Mouse (Mus musculus) kidney, adult 10 weeks (tissue): Measurements from ENCODE around the gene Gm3173. TPM values are rescaled to one million over a fixed set of nuclear protein-coding genes. Genes with fewer than 3 reads are reported as not detected.

Experiments
- polyA plus RNA-seq: library from polyadenylated mRNA; stranded (reverse); fragments of 350-450 nt; fragmentation: Illumina TruSeq; extraction: RNeasy Lipid Tissue Mini Kit (QIAGEN cat#74804); gene quantifications from one replicate; pipeline ENCODE4 v1.2.3, GENCODE M21; 2014; ENCODE audit warnings: low read depth, low replicate concordance

The Gm3173 gene
- polyA plus RNA-seq, result not detected

GRCm38 (mm10) chr14:4430692-4431091 is at the start of gene Gm3173:
TSS of gene Gm3173 (plus strand) at chr14:4430992.

GRCm38 (mm10) chr14:4397226-4397625 is 33.6 kb upstream of the Gm3173 start, which contains the start of gene Gm3159:
TSS of gene Gm3159 (plus strand) at chr14:4397526.

GRCm38 (mm10) chr14:4414965-4415835 is 15.6 kb upstream of the Gm3173 start, which contains the start of gene Gm3164:
TSS of gene Gm3164 (plus strand) at chr14:4415448.

GRCm38 (mm10) chr14:4481445-4481844 is 50.7 kb downstream of the Gm3173 start, which contains the start of gene Gm3182:
TSS of gene Gm3182 (plus strand) at chr14:4481745.

GRCm38 (mm10) chr14:4555105-4555504 is 124.3 kb downstream of the Gm3173 start, which contains the start of gene Gm3047:
TSS of gene Gm3047 (plus strand) at chr14:4555405.

Other genes with a start within 250 kb of the Gm3173 start
- 0.24 TPM for gene Gm2974, start 248.4 kb upstream of the Gm3173 start, polyA plus RNA-seq
- not detected for gene Gm3138, start 181.4 kb upstream of the Gm3173 start, polyA plus RNA-seq
- not detected for gene Gm3149, start 113.7 kb upstream of the Gm3173 start, polyA plus RNA-seq
- gene 2610042L04Rik, start 96.2 kb upstream of the Gm3173 start, polyA plus RNA-seq, result not detected
- not detected for gene Gm3159, start 33.5 kb upstream of the Gm3173 start, polyA plus RNA-seq
- gene Gm3164, start 15.5 kb upstream of the Gm3173 start, polyA plus RNA-seq, result not detected
- gene Gm3182, start 50.8 kb downstream of the Gm3173 start, polyA plus RNA-seq, result not detected
- not detected for gene Gm3047, start 124.4 kb downstream of the Gm3173 start, polyA plus RNA-seq
- not detected for gene Gm8159, start 201.4 kb downstream of the Gm3173 start, polyA plus RNA-seq
- gene Gm3239, start 233.2 kb downstream of the Gm3173 start, polyA plus RNA-seq, result not detected